Mouse (Mus musculus): ENCODE data around the gene Daam1. TPM values are rescaled to one million over a fixed set of nuclear protein-coding genes. Genes with fewer than 3 reads are reported as not detected.

Gene Daam1
- total RNA-seq, 2 experiments from 2014 or later = 86.0 to 97.4 TPM

DNA sequence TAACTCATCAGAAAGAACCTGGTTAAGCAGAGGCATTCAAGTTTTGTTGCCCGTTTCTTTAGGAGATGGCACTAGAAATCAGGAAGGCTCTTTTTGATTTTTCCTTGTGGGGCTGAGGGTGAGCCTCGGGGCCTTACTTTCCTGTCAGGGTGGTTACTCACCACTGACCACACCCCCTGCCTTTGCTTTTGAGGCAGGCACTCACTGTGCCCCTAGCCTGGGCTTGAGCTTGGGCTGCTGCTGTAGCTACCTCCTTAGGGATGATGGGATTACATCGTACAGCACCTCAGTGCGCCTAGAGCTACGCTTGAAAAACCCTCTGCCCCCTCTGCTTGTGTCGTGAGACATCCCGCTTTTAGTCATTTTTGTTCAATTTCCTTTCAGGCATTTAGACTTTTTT lies 115.0 kb downstream of the Daam1 start:
- DNase-seq (ENCODE audit: extremely low spot score in 1 of 2, low spot score in 2 of 2) = peak in 1 of 2 experiments; percentile 7
- intact Hi-C loops (cut with DNase I) = no loop called here

DNA sequence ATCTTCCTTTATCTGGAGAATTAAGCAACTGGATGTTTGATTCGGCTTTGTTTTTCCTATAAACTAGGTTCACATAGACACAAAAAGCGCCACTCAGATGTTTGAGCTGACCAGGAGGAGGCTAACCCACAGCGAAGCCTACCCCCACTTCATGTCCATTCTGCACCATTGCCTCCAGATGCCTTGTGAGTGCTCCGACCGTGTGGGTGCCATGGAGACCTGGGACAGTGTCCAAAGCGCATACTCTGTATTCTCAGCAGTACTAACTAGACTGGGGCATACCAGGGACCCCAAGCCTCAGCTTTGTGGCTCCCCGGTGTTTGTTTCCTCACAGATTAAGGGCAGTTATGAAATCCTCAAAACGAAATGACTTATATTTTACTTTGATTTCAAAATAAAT lies 115.6 kb downstream of the Daam1 start:
- intact Hi-C loops (cut with DNase I) = no loop called here
- DNase-seq (ENCODE audit: extremely low spot score in 1 of 2, low spot score in 2 of 2) = peak in 1 of 2 experiments; percentile 20

DNA sequence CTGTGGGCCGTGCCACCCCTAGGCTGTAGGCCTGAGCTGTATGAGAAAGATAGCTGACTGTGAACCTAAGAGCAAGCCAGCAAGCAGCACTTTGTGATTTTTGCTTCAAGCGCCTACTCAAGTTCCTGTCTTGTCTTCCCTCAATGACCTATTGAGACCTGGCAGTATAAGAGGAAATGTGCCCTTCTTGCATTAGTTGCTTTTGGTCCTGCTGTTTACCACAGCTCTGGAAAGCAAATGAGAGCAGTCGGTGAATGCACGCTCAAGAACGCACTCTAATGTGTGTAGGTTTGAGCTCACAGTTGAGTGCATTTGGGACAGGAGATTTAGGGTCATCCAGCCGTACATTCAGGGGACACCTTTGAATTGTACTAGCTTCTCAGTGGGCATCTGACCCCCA lies 118.1 kb downstream of the Daam1 start:
- peak in 1 of 2 experiments; percentile 2 for DNase-seq (ENCODE audit: extremely low spot score in 1 of 2, low spot score in 2 of 2)
- intact Hi-C loops (cut with DNase I) = no loop called here

DNA sequence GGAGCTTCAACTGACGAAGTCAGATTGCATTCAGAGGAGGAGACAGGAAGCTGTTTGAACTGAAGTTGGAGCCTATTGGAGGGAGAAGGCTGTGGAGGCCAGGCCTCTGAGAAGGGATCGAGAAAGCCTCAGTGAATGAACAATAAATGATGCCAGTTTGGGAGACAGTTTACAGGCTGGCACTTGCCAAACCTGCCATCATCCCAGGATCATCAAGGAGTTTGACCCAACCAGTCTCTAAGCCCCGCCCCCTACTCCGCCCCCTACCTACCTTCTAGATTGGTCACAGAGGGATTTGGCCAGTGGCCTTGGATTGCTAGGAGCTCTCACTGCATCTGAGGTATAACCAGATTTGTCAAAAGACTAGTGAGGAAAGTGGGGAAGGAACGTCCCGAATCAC lies 118.7 kb downstream of the Daam1 start:
- DNase-seq (ENCODE audit: extremely low spot score in 1 of 2, low spot score in 2 of 2) = peak in 1 of 2 experiments; percentile 22
- intact Hi-C loops (cut with DNase I) = no loop called here

DNA sequence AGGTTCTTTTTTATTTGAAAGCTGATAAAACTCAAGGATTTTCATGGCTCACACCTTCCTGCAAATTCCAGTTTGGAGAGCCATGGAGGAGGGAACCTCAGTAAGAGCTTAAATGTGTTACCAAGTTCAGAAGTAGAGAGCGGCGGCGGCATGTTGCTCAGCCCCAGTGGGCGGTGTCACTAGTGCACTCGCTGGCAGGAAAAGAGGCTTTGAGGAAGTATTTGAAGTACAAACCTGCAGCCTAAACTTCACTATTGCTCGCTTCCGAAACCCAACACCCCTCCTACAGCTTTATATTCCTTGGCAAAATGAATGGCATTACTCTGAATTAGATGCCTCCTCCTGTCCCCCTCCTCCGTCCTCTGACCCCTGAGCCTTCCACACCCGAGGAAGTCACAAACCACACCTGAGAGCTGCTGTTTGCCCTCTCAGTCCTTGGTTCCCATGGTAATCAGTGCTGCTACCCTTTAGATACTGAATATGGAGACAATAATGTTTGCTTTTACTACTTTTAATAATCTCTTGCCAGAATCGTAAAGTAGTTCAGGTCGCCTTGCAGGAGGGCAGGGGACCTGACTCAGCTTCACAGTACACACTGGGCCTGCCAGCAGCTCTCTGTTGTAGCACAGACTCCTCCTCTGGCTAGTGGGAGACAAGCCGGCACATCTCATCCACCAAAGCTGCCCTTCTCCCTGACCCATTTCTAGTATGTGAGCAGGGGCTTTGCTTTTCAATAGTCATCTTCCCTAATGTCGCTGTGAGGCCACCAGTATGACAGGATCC lies 119.4 kb downstream of the Daam1 start:
- intact Hi-C loops (cut with DNase I) = no loop called here
- peak in 1 of 2 experiments; percentile 13 for DNase-seq (ENCODE audit: extremely low spot score in 1 of 2, low spot score in 2 of 2)

DNA sequence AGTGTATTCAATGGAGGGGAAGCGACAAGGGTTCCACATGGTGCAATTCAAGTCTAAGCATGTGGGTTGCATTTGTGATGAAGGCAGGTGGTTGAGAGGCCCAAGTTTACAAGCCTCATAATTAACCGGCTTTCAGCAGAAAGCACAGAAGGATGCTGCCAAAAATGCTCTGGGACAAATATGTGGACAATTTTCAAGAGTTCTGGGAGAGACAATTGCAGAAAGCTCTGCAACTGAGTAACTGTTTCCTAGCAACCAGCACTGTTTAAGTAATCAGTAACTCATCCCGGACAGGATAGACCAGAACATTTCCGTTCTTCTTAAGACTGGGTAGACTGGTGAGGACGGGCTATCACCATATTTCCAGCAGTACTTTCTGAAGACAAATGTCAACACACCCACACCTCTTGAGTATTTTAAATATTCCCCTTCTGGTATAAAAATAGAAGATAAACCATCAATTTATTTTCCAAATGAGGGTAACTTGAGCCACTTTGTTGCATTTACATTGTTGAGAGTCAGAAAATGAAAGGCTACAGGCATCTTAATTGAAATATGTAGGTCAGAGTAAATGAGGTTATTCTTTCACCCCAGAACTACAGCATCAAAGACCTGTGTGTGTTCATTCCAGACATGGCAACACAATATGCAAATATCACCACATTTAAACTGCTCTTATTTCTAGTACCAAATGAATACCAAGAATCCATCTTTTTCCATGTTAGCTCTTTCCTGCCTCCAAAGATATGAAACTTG lies 123.5 kb downstream of the Daam1 start:
- peak; percentile 11 to 77 for DNase-seq (ENCODE audit: extremely low spot score in 1 of 2, low spot score in 2 of 2)
- intact Hi-C loops (cut with DNase I) = no loop called here

DNA sequence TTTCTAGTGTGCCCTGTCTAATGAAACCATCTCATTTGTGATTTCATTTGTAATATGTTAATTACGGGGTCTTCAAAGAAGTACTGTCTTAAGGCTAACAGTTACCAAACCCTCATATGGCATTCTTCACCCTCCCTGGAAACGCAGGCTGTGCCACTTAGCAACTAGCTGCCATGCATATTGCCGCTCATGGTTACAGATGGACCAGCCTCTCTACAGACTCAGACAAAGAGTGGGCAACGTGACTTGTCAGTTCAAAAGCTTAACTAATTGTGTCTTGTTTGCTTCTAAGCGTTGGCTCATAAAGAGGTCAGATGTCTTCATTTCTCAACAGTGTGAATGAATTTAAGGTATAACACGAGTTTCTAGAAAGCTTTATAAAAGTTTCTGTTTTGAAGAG lies 126.1 kb downstream of the Daam1 start:
- intact Hi-C loops (cut with DNase I) = no loop called here
- no peak for DNase-seq (ENCODE audit: extremely low spot score in 1 of 2, low spot score in 2 of 2)

DNA sequence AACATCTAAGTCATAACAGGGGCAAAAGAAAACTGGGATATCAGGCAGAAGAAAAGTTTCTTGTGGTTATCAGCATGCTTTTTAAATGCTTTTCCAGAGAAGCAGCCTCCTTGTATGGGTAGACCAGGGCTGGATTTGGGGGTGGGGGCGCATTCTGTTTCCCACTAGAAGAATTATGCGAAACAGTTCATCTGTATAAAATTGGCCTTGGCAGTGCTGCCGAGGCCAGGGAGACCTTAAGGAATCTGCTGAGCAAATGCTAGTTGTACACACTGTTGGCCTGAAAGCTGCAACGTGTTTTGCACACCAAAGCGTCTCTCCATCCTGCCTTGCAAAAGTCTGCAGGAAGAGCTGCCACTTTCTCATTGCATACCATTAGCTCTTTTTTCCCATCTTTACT lies 126.6 kb downstream of the Daam1 start:
- DNase-seq (ENCODE audit: extremely low spot score in 1 of 2, low spot score in 2 of 2) = no peak
- intact Hi-C loops (cut with DNase I) = no loop called here

DNA sequence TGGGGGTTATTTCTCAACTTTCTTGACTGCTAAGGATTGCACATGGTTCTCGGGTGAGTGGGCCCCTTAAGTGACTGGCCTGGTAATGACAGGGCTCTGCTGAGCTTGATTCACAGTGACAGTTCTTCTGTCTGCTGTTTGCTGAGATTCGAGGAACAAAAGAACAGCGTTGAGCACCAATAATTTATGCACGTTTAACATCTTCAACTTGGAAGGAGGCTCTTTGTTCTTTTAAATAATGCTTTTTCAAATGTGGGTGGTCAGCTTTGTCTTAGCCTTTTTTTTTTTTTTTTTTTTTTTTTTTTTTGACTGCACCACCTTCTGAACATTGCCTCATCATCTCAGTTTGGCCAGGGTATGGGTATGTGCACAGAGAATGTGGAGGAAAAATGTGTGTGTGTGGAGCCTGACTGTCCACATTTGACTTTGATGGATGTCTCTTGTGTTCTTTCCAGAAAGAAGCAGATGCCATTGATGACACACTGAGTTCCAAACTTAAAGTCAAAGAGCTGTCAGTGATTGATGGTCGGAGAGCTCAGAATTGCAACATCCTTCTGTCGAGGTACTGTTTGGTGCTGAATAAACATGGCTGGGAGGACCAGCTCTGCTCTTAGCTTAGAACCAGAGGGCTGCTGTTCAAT lies 128.6 kb downstream of the Daam1 start:
- intact Hi-C loops (cut with DNase I) = no loop called here
- no peak for DNase-seq (ENCODE audit: extremely low spot score in 1 of 2, low spot score in 2 of 2)

DNA sequence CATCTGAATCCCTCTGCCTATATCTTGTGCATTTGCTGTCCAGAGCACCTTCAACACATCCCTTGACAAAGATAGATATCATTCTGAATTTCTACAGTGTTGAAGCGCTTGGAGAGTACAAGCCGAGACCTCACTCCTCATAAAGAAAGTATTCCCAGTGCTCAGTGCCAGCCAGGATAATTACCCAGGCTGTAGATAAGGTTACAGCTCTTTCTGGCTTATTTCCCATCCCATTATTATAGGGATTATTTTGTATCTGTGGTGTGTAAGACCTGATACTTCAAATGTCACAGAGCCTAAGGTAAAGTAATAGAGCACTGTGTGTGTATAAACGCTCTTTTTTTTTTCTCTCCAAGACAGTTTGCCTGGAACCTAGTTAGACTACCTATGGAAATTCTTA lies 130.8 kb downstream of the Daam1 start:
- DNase-seq (ENCODE audit: extremely low spot score in 1 of 2, low spot score in 2 of 2) = no peak
- intact Hi-C loops (cut with DNase I) = no loop called here

DNA sequence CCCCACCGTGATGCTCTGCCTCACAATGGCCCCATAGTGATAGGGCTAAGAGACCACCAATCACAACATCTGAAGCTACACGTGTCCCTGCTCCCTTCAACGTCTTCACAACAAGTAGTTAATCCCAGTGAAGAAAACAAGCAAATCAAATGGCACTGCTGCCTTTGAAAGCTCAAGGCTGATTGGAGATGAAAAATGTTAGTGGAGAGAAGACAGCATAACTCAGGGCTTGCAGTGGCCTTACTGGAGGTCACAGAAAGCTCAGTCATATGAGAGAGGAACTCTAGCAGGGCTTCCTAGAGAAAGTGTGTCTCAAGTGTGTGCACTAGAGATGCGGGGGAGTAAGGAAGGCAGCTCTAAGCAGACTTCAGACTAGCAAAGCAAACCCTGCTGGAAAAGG lies 131.7 kb downstream of the Daam1 start:
- DNase-seq (ENCODE audit: extremely low spot score in 1 of 2, low spot score in 2 of 2) = peak in 1 of 2 experiments; percentile 10

DNA sequence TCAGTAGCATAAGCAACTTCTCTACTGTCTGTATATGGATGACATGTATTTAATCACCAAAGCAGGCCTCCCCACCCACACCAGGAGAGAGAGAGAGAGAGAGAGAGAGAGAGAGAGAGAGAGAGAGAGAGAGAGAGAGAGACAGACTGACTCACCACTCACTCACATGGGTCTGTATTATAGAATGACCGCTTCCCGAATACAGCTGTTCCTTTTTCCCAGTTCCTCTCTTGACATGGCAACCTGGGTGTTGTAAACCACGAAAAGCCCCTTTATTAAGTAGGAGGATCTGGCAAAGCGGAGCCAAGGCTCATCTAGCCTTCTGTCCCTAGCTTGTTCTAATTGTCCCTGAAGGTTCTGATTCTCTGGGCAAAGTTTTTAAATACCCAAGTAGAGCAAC lies 137.7 kb downstream of the Daam1 start:
- intact Hi-C loops (cut with DNase I) = no loop called here
- DNase-seq (ENCODE audit: extremely low spot score in 1 of 2, low spot score in 2 of 2) = peak in 1 of 2 experiments; percentile 2

More for the DNA sequence above, 131.7 kb downstream of the Daam1 start:
- intact Hi-C loops (cut with DNase I) = no loop called here

DNA sequence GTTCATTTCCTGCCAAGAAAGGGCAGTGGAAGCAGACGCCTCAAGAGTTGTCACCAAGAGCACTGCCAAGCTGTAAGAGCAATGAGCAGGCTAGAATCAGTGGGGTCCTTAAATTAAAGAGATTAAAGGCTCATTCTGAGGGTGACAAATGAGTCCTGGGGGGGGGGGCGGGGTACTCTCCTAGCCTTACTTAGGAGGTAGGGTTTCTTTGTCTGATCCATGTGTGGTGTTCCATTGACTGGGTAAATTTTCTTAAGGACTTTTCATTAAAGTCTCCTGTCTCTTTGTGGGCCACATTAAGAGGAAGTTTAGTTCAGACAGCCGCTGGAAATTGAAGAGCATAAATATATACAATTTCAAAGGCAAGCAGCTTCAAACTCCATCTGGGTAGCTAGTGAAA lies 138.1 kb downstream of the Daam1 start:
- DNase-seq (ENCODE audit: extremely low spot score in 1 of 2, low spot score in 2 of 2) = no peak
- intact Hi-C loops (cut with DNase I) = no loop called here

DNA sequence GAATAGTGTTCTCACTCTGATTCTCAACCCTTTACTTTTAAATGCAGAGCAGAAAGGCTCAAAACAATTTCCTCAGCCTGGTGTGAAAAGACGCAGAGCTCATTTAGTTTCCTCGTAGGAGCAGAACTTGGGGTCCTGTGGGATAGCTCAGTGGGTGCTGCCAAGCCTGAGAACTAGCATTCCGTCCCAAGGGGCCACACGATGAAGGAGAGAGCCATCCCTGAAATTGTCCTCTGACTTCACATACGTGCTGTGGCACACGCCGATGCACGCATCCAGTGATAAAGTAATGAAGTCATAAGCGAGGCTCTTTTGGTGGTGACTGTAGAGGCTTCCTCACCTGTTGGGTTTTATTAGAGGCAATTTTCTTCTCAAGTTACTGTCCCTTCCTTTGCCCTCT lies 138.6 kb downstream of the Daam1 start:
- DNase-seq (ENCODE audit: extremely low spot score in 1 of 2, low spot score in 2 of 2) = peak in 1 of 2 experiments; percentile 11
- intact Hi-C loops (cut with DNase I) = no loop called here

DNA sequence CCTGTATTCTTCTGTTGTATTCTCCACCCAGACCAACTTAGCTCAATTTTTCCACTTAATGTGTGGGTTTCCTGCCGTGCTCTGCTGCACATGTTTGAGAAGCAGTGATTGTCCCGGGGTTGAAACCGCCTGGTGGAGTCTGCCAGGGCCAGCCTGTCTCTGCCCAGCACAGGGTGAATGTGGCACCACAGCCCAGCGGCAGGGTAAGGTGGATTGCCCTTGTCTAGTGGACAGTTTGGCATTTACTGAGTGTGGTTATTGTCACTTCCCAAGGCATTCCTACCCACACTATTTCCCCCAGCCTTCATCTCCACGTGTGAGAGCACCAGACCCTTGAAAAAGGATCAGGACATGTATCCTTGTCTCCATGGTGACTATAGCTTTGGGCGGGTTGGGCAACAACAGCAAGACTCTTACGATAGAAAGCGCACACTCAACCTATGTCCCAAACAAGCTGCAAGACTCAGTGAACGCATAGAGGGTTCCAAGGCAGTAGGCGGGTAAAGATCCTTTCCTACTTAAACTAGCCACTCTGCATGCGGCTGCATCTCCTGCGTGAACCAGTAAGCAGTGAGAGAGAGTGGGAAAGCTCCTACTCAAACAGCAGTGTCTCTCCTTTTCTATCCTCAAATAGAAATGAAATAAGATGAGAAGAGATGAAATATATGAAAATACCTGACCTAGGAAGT lies 139.2 kb downstream of the Daam1 start:
- intact Hi-C loops (cut with DNase I) = no loop called here
- DNase-seq (ENCODE audit: extremely low spot score in 1 of 2, low spot score in 2 of 2) = no peak

DNA sequence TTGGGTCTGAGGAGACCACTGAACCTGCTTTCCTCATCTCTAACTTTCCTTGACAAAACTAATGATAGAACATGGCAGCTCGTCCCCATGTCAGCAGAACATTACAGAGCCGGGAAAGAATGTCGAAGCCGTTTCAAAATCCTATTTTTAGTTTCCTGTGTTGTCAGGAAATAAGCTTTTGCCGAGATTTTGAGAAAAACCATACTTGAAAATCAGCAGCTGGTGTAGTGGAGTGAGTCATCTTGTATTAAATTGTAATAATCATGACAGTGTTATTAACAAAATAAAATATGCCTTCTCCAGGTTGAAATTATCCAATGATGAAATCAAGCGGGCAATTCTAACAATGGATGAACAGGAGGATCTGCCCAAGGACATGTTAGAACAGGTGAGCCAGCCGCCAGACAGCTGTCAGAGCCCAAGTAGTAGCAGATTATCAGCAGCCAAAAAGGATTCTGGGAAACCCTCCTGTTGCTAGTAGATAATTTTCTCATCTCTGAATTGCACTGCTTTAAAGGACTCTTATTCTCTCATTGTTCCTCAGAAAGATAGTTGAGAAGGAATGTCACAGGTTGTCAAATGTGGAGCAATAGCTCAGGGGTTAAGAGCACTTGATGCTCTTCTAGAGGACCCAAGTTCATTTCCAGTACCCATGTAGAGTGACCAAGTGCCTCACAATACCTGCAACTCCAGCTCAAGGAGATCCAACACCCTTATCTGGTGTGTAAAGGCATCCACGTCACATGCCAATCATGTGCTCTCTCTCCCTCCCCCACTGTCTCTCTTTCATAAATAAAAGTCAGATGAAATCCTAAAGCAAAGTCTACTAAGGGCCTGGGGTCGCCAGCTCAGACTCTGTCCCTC lies 140.1 kb downstream of the Daam1 start:
- no peak for DNase-seq (ENCODE audit: extremely low spot score in 1 of 2, low spot score in 2 of 2)
- intact Hi-C loops (cut with DNase I) = no loop called here

DNA sequence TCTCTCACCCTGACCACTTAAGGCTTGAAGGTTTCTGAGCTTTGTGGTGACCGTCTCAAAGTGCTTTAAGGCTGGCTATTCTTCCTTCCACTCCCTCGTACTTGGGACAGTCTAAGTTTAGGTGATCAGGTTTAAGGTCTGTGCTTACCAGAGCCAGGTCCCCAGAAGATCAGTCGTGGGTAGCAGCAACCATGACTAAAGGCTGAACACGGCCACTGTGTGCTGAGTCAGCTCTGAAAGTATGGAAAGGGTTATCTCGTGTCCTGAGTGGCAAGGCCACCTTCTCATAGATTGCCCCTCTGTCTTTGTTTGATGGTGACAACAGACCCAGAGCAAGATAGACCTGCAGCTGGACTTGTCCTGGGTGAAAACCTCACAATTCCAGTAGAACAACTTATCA lies 141.2 kb downstream of the Daam1 start:
- DNase-seq (ENCODE audit: extremely low spot score in 1 of 2, low spot score in 2 of 2) = no peak
- intact Hi-C loops (cut with DNase I) = no loop called here

DNA sequence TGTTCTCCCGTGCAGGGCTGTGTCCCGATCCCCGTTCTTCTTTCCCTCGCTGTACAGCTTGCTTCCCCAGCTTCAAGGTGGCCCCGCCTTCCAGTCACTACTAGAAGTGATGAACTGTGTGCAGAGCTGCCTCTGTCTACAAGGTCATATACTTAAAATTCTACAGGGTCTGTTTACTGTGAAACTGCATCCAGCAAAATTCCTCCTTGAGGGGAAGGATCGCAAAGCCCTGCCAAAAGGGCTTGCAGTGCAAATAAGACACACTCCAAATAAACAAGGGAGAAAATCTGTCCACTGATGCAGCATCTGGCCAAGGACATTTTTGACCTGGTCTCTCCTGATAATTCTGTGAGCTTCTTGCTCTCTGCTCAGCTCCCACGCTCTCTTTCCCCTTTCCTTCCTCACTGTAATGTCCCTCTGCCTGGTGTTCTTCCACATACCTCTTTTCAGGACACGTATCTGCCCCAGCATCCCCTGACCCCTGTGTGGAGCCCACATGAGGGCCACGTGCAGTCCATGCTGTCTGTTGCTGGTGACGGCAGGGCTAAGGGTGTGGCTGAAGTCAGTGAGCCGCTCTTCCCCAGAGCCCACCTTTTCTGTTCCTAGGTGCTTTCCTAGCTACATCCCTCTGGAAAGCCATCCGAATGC lies 141.9 kb downstream of the Daam1 start:
- DNase-seq (ENCODE audit: extremely low spot score in 1 of 2, low spot score in 2 of 2) = peak in 1 of 2 experiments; percentile 44
- intact Hi-C loops (cut with DNase I) = no loop called here

All from left cerebral cortex, postnatal 10 days (tissue).